Mouse (Mus musculus) olfactory bulb, adult 2 months (tissue): Measurements from ENCODE around the gene Trappc3.

Experiments used
- CTCF ChIP-seq: fragments of 200-500 bp; IDR thresholded peaks from 2 replicates; pipeline ENCODE4 v1.5.1; 2012; ENCODE audit warnings: low read depth, mild to moderate bottlenecking, low read length, moderate library complexity; ENCODE audit not compliant: insufficient read depth
- POLR2A ChIP-seq: fragments of 200-500 bp; IDR thresholded peaks from 2 replicates; pipeline ENCODE4 v1.6.1; 2012; ENCODE audit warnings: mild to moderate bottlenecking, low read depth, low read length, moderate library complexity; ENCODE audit not compliant: insufficient read depth

DNA sequence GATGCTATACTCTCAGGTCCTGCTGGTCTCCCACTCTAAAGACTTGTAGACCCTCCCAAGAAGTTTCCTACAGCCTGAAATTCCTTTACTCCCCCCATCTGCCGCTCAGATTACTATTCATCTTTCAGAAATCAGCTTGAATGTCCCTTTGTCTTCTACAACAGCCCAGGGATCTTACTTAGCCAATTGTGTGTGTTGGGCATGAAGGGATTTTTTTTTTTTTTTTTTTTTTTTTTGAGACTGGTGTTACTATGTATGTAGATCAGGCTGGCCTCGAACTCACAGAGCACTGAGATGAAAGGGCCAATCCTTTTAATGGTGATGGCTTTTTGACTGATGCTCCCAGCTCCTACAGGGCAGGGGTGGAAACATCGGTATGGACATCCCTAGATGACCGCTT, 33.8 kb downstream of the Trappc3 start:
- TF ChIP-seq POLR2A (no peak), CTCF (no peak)
